Mouse (Mus musculus) hindbrain, embryonic 12.5 days (tissue): ENCODE measurements around the gene Vapb. TPM values are rescaled to one million over a fixed set of nuclear protein-coding genes. Genes with fewer than 3 reads are reported as not detected.

ENCODE experiments used
- ATAC-seq: fragments of 200-750 bp; cut with Nextera tagmentation; 2 replicates; pipeline ENCODE4 v1.8.0; 2017; ENCODE audit warnings: moderate TSS enrichment; ENCODE audit not compliant: low FRiP score
- H3K27ac ChIP-seq: fragments of 300-500 bp; sonication (generic); 2 replicates; pipeline ENCODE4 v1.5.1; 2016; ENCODE audit warnings: mild to moderate bottlenecking
- H3K27me3 ChIP-seq: fragments of 300-500 bp; sonication (generic); 2 replicates; pipeline ENCODE4 v1.6.1; 2016; ENCODE audit warnings: mild to moderate bottlenecking
- H3K36me3 ChIP-seq: fragments of 300-500 bp; sonication (generic); 2 replicates; pipeline ENCODE4 v1.6.1; 2016; ENCODE audit warnings: mild to moderate bottlenecking
- H3K4me1 ChIP-seq: fragments of 300-500 bp; sonication (generic); 2 replicates; pipeline ENCODE4 v1.6.1; 2016
- H3K4me2 ChIP-seq: fragments of 300-500 bp; sonication (generic); replicated peaks from 2 replicates; pipeline ENCODE4 v1.6.1; 2016; ENCODE audit warnings: mild to moderate bottlenecking
- H3K4me3 ChIP-seq: fragments of 300-500 bp; sonication (generic); 2 replicates; pipeline ENCODE4 v1.5.1; 2016; ENCODE audit warnings: mild to moderate bottlenecking
- H3K9ac ChIP-seq: fragments of 300-500 bp; sonication (generic); 2 replicates; pipeline ENCODE4 v1.6.1; 2016; ENCODE audit warnings: mild to moderate bottlenecking, moderate library complexity
- H3K9me3 ChIP-seq: fragments of 300-500 bp; sonication (generic); replicated peaks from 2 replicates; pipeline ENCODE4 v1.6.1; 2016; ENCODE audit warnings: mild to moderate bottlenecking
- WGBS: fragments of 180-500 bp; shearing (Covaris S2); methylation state at CpG from one replicate; pipeline ENCODE4 v1.1.7; 2016; 5-methylcytosine and 5-hydroxymethylcytosine counted together
- polyA plus RNA-seq: library from polyadenylated mRNA; unstranded; fragments of >200 nt; fragmentation: Nextera tagmentation; extraction: Ambion mirVana; gene quantifications from 2 replicates; pipeline ENCODE4 v1.2.1, GENCODE M21; 2016

Vapb gene
- polyA plus RNA-seq, 1 experiment from 2014 or later = 14.2 TPM

DNA sequence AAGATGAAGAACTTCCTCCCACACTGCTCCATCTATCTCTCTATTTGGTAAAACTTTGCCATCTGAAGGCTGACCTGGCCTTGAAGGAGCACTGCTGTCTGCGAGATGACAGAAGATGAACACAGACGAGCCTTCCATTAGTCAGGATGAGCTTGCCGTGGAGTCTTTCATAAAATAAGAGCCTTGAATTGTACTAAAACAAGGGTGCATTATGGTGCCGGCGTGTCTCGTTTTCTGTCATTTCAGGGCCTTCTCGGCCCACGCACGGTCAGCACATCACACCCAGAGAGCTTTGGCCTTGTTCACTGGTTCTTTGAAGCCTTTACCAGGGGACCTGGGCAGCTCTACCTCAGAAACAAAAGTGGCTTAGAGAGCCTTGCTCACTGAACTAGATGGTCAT, 5.4 kb downstream of the Vapb start:
- no peak for ATAC-seq
- H3K4me2 ChIP-seq = no peak overlapping the region
- no peak overlapping the region for H3K27ac ChIP-seq

GRCm38 (mm10) chr2:173744070-173744815, 6.9 kb downstream of the Vapb start:
- H3K4me3 ChIP-seq = no peak overlapping the region
- no peak overlapping the region for H3K27ac ChIP-seq
- H3K9me3 ChIP-seq = no peaks in the 10 kb centered on the region; the same call in 1 of the 2 replicates
- H3K9ac ChIP-seq = no peak overlapping the region
- no peak for ATAC-seq
- peaks cover 11% of the 10 kb centered on the region for H3K36me3 ChIP-seq
- WGBS = 93% methylated on average over 7 of the region's 7 CpGs
- peaks cover 9% of the 10 kb centered on the region for H3K4me1 ChIP-seq
- H3K4me2 ChIP-seq = no peak overlapping the region
- no peaks in the 10 kb centered on the region for H3K27me3 ChIP-seq

More for the DNA sequence above, 5.4 kb downstream of the Vapb start:
- Histone ChIP-seq H3K27me3 (no peaks in the 10 kb centered on the region), H3K36me3 (peaks cover 11% of the 10 kb centered on the region), H3K4me3 (no peak overlapping the region), H3K9ac (no peak overlapping the region), H3K9me3 (no peaks in the 10 kb centered on the region; the same call in 1 of the 2 replicates), H3K4me1 (peaks cover 24% of the 10 kb centered on the region)
- WGBS = 86% methylated on average over 9 of the region's 9 CpGs

DNA sequence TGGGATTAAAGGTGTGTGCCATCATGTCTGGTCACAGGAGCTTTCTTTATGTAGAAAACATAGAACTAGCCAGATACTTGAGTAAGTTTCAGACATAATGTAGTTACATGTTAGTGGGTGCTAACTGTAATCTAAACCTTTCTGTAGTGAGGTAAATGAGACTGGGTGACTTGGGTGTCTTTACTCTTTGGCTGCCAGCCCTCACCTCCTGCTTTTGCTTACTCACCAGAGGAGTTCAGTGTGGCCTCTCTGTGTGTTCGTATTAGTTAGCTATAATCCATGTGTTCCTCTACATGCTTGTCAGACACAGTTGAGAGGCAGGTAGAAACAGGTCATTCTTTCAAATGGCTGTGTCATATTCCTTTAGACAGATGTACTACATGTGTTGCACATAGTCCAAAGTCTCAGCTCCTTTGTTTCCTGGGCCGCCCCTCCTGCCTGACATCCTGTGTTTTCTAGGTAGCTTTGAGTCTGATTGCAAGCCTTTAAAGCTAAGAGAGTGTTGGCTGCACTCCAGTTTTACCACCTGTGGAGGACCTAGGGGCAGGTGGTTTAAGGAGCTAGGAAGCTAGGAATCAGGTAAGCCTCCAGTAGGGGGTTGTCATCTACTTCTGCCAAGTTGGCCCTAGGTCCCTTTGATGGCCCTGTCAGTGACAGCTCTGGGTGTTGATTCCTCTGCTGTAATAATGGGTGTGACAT, 11.8 kb downstream of the Vapb start:
- H3K4me3 ChIP-seq = no peak overlapping the region
- H3K9ac ChIP-seq = no peak overlapping the region
- ATAC-seq = no peak
- H3K4me2 ChIP-seq = no peak overlapping the region
- H3K36me3 ChIP-seq = peaks cover 11% of the 10 kb centered on the region; the same call in 1 of the 2 replicates
- WGBS = 84% methylated on average over 2 of the region's 2 CpGs
- H3K4me1 ChIP-seq = no peaks in the 10 kb centered on the region
- H3K27ac ChIP-seq = no peak overlapping the region
- no peaks in the 10 kb centered on the region for H3K27me3 ChIP-seq
- H3K9me3 ChIP-seq = no peaks in the 10 kb centered on the region; the same call in 1 of the 2 replicates

DNA sequence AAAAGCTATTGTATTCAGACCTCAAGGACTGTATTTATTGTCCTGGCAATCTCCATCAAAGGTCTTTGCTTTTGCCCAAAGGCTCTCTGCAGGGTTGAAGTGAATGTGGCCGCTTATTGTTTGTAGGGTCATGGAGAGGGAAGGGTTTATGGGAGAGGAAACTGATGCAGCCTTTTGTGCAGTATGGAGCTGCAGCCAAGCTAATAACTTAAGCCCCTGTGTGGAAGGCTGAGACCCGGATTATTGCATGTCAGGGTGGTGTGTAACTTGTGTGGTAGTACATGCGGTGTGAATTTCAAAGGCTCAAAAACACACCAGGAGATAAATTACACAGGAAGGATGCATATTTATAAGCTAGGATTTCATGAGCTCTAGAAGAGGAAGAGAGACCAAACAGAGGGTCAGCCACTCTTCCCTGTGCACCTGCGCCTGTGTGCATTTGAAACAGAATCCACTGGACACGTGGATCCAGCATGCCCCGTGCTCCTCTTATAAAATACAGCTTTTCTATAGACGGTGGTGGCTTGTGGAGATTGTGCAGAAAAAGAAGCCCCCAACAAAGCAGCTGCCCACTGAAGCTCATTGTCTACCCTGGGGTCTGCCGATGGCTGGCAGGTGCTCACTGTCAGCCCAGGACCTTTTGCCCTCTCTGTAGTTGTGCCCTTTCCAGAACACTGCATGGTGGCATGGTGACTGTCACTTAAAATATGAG, 18.3 kb downstream of the Vapb start:
- no peak overlapping the region for H3K9ac ChIP-seq
- ATAC-seq = peak; percentile 61; the same call in 1 of the 2 replicates
- WGBS = 32% methylated on average over 8 of the region's 8 CpGs
- H3K36me3 ChIP-seq = no peaks in the 10 kb centered on the region
- no peak overlapping the region for H3K4me3 ChIP-seq
- H3K9me3 ChIP-seq = no peaks in the 10 kb centered on the region
- no peaks in the 10 kb centered on the region for H3K27me3 ChIP-seq
- no peak overlapping the region for H3K4me2 ChIP-seq
- peak overlapping the region; percentile 62 for H3K27ac ChIP-seq
- H3K4me1 ChIP-seq = peaks cover 40% of the 10 kb centered on the region

GRCm38 (mm10) chr2:173757624-173758155, 20.4 kb downstream of the Vapb start:
- WGBS = 87% methylated on average over 8 of the region's 8 CpGs

DNA sequence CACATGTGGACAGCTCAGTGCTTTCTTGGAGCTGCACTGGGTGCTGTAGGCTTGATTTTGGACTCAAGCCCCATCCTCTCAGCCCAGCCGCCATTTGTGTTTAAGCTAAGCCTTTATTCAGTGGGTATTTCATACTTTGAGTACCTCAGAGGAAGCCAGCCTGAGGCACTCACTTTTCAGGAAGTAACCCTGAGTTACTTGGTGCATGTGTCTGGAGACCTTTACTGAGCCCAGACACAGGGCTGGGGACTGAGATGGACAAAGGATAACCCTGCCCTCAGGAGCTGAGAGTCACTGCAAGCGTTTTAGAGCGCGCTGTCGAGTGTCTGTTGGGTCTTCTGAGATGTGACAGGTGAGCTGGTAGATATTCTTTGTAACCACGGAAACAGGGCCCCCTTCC, 23.3 kb downstream of the Vapb start:
- no peaks in the 10 kb centered on the region for H3K27me3 ChIP-seq
- H3K27ac ChIP-seq = no peak overlapping the region
- H3K36me3 ChIP-seq = no peaks in the 10 kb centered on the region
- ATAC-seq = no peak
- H3K9me3 ChIP-seq = no peaks in the 10 kb centered on the region
- peaks cover 61% of the 10 kb centered on the region for H3K4me1 ChIP-seq
- H3K9ac ChIP-seq = no peak overlapping the region
- no peak overlapping the region for H3K4me3 ChIP-seq
- 89% methylated on average over 6 of the region's 6 CpGs for WGBS
- no peak overlapping the region for H3K4me2 ChIP-seq

More at GRCm38 (mm10) chr2:173757624-173758155, 20.4 kb downstream of the Vapb start:
- H3K27me3 ChIP-seq = no peaks in the 10 kb centered on the region
- H3K4me2 ChIP-seq = no peak overlapping the region
- no peak for ATAC-seq
- peaks cover 45% of the 10 kb centered on the region for H3K4me1 ChIP-seq
- no peaks in the 10 kb centered on the region for H3K36me3 ChIP-seq
- no peak overlapping the region for H3K27ac ChIP-seq
- H3K4me3 ChIP-seq = no peak overlapping the region
- H3K9ac ChIP-seq = no peak overlapping the region
- no peaks in the 10 kb centered on the region for H3K9me3 ChIP-seq

- no peaks in the 10 kb centered on the region for H3K9me3 ChIP-seq
- H3K4me1 ChIP-seq = peaks cover 58% of the 10 kb centered on the region
- ATAC-seq = peak; percentile 77
- H3K27me3 ChIP-seq = no peaks in the 10 kb centered on the region
- WGBS = 43% methylated on average over 3 of the region's 3 CpGs
- H3K36me3 ChIP-seq = 0 out of 2 replicates have a peak, but pooled peaks cover 7% of the 10 kb centered on the region
- H3K4me3 ChIP-seq = no peak overlapping the region
- no peak overlapping the region for H3K9ac ChIP-seq
- H3K27ac ChIP-seq = peak overlapping the region; percentile 55
- H3K4me2 ChIP-seq = no peak overlapping the region
These were observed 27.3 kb downstream of the Vapb start for GRCm38 (mm10) chr2:173764629-173765028.

GRCm38 (mm10) chr2:173767959-173768595, 30.8 kb downstream of the Vapb start:
- peaks cover 65% of the 10 kb centered on the region for H3K4me1 ChIP-seq
- no peaks in the 10 kb centered on the region for H3K9me3 ChIP-seq
- H3K4me2 ChIP-seq = no peak overlapping the region
- H3K27me3 ChIP-seq = no peaks in the 10 kb centered on the region
- ATAC-seq = no peak
- no peak overlapping the region for H3K4me3 ChIP-seq
- peak overlapping the region; percentile 55 for H3K27ac ChIP-seq
- 71% methylated on average over 8 of the region's 8 CpGs for WGBS
- 0 out of 2 replicates have a peak, but pooled peaks cover 7% of the 10 kb centered on the region for H3K36me3 ChIP-seq
- H3K9ac ChIP-seq = no peak overlapping the region

DNA sequence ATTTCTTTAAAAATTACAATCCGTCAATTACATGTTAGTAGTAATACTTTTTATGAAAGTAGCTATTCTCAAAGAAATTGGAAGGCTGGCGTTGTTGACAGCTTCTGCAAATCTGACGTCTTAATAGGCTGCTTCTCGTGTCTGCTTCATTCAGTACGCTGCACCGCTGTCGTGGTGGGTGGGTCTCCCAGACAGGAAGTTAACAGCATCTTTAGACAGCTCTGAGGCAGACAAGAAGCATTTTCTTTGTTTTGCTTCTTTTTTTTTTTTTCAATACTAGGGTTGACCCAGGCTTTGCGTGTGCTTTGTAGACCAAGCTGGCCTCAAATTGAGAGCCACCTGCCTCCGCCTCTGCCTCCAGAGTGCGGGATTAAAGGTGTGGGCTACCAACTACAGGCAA, 31.9 kb downstream of the Vapb start:
- H3K27ac ChIP-seq = peak overlapping the region; percentile 40; the same call in 1 of the 2 replicates
- WGBS = 65% methylated on average over 10 of the region's 10 CpGs
- no peaks in the 10 kb centered on the region for H3K9me3 ChIP-seq
- no peak overlapping the region for H3K9ac ChIP-seq
- H3K4me1 ChIP-seq = peaks cover 63% of the 10 kb centered on the region
- H3K36me3 ChIP-seq = 0 out of 2 replicates have a peak, but pooled peaks cover 7% of the 10 kb centered on the region
- no peak overlapping the region for H3K4me3 ChIP-seq
- ATAC-seq = no peak
- H3K27me3 ChIP-seq = no peaks in the 10 kb centered on the region
- no peak overlapping the region for H3K4me2 ChIP-seq

DNA sequence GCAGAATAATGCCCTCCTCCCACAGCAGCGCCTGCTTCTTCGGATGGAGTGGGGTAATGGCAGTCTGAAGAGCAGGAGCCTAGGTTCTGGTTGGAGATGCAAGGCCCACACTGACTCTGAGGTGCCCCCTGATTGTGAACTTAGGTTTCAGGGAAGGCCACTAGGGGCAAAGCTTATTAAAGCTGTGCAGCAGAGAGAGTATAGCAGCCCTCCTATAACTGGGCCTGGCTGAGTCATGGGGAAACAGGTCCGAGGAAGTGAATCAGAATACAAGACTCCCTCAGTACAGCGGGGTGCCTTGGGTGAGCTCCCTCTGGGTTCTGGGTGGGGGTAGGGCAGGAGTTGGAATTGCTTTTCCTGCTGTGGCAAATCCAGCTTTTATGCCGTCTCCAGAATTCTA, 33.3 kb downstream of the Vapb start:
- H3K36me3 ChIP-seq = 0 out of 2 replicates have a peak, but pooled peaks cover 7% of the 10 kb centered on the region
- 70% methylated on average over 5 of the region's 5 CpGs for WGBS
- H3K4me3 ChIP-seq = no peak overlapping the region
- ATAC-seq = no peak
- no peak overlapping the region for H3K4me2 ChIP-seq
- peaks cover 60% of the 10 kb centered on the region for H3K4me1 ChIP-seq
- H3K9ac ChIP-seq = no peak overlapping the region
- H3K27me3 ChIP-seq = no peaks in the 10 kb centered on the region
- no peaks in the 10 kb centered on the region for H3K9me3 ChIP-seq
- peak overlapping the region; percentile 62 for H3K27ac ChIP-seq

DNA sequence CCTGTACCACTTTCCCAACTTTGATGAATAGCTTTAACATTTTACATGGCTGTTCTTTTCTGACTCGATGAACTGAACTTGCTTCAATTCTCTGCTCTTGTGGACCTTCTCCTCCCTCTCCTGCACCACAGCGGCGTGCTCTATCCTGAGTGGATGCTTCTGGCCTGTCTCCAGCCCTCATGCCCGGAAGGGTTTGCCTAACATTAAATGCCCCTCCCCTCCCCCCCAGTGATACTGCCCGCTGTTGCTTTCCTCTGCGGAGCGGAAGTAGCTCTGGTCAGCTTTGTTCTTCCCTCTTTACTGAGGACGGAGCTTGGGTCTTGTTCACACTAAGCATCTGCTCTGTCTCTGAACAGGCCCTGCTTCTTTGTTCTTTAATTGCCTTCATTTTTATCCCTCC, 34.4 kb downstream of the Vapb start:
- Histone ChIP-seq H3K4me1 (peaks cover 65% of the 10 kb centered on the region), H3K27me3 (no peaks in the 10 kb centered on the region), H3K4me3 (no peak overlapping the region), H3K9ac (no peak overlapping the region), H3K9me3 (no peaks in the 10 kb centered on the region), H3K27ac (peak overlapping the region; percentile 62; the same call in 1 of the 2 replicates), H3K4me2 (no peak overlapping the region), H3K36me3 (peaks cover 8% of the 10 kb centered on the region; the same call in 1 of the 2 replicates)
- 52% methylated on average over 8 of the region's 8 CpGs for WGBS
- no peak for ATAC-seq
